Mouse (Mus musculus) fibroblast of lung, adult 2 months (primary cell): ENCODE results near the gene Sult1b1.
"Not testable (repeated sequence)": the region's sequence is repeated elsewhere in the genome, so short reads cannot be mapped to it uniquely, and the experiment has no call there.

Source experiments
- DNase-seq: peaks from one replicate; pipeline ENCODE4 v3.0.0-alpha.2; 2011; ENCODE audit warnings: low read depth

Gene Sult1b1

DNA sequence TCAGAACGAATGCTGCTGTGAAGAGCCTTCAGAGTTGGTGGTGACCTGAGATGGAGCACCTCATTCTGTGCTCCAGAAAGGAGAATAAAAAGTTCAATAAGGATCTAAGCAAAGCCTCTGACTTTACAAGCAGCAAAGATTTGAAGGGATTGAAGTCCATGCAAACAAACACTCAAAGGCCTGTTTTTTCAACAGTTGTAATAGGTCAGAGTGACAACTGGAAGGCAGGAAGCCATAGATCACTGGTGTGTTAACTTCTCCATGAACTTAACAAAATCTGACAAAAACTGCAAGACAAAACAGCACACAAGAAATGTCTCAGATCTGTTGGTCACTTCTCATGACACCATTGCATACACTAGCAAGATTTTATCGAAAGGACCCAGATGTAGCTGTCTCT lies at the start of gene Sult1b1:
TSS of gene Sult1b1 (minus strand) at position 85 of the 400 bp plus-strand sequence.
- DNase-seq = no peak

DNA sequence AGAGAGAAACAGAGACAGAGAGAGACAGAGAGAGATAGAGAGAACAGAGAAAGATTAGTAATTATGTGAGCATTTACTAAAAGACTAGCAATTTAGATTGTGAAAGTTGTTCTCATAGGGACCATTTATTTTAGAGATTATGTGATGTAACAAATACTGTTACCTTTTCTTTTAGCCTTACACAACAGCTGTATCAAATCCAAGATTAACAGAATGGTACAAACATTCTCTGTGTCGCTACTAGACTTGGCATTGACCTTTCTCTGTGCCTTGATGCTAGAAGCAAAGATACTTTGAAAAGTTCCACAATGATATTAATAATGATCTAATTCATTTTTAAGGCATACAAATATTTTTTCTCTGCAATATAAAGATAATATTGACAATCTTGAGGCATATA lies 42.4 kb upstream of the Sult1b1 start:
- no peak for DNase-seq

DNA sequence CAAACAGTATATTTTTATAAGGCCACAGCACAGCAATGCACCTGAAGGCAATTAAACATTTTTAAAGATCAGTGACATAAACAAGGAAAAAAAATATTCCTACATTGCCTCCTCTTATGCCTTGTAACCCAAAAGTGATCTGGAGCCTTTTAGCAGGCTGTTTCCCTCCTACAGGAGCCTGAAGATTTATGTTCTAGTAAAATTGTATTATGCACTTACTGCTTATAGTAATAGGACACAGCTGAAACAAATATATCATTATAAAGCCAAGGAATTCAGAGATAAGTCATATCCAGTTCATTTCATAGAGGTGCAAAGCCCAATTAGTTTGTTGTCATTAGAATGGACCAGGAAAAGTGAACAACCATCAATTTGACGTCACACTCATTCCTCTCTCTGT lies 36.2 kb upstream of the Sult1b1 start:
- no peak for DNase-seq

DNA sequence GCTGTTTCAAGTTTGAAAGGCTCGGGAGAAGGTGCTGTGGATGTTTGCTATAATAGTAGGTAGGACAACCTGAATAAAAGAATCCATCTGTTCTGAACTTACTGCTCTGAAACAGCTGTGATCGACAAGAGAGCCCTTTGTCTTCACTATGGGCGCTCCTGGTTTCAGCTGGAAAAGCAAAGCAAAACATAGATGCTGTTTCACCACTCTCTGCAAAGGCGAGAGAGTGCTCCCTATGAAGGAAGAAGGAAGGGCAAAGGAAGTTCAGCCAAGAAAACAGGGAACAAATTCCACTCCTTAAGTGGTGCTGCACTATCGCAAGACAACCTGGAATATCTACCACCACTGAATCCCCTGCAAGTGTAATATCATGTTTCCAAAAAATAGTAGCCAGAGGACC lies 35.5 kb upstream of the Sult1b1 start:
- no peak for DNase-seq

DNA sequence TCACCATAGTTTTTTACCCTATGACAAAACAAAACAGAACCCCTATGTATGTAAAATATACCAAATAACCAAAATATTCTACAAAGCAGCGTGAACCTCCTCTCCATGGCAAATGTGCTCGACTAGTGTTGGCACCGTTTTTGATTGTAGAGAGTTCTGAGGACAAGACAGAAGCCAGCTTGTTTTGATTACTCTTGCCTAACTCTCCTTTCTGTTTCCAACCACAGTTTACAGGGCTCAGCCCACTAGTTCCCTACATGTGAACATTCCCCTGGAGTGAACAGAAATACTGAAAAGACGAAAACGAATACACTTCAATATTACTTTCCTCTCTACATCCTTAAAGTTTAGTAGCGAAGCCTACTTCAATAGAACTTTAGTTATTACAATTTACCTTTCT lies 34.8 kb upstream of the Sult1b1 start:
- no peak for DNase-seq

DNA sequence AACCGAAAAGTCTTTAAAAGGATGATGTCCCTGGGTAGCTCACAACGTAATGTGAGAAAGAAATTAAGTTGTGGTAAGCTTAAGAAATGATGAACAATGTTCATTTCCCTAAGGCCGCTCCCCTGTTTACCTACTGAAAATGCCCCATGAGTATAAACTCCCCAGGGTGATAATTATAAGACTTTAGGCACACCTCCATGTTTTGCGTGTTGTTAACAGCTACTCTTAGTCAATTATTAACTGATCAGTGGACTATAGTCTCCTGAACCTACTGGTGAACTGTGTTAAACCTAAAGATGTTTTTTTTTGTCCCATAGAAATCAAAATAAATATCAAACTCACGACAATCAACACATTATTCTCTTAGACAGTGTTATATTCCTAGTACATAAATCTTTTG lies 30.9 kb upstream of the Sult1b1 start, which contains the start of gene Sult1d1:
TSS of gene Sult1d1 (minus strand) at position 183 of the 400 bp plus-strand sequence.
- DNase-seq = no peak

DNA sequence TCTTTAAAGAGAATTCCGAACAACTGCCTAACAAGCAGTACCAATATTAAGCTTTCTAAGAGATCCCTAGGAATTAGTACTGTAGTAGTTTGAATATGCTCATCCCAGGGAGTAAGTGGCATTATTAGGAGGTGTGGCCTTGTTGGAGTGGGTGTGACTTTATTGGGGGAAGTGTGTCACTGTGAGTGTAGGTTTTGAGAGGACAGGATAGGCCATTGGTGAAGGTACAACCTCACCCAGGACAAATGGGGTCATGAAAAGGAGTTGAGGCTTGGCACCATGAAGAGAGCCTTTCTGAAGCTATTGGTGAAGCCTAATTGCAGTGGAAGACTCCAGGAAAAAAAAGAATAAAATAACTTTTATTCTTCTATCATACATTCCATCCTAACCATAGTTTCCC lies 29.3 kb upstream of the Sult1b1 start:
- DNase-seq = no peak

DNA sequence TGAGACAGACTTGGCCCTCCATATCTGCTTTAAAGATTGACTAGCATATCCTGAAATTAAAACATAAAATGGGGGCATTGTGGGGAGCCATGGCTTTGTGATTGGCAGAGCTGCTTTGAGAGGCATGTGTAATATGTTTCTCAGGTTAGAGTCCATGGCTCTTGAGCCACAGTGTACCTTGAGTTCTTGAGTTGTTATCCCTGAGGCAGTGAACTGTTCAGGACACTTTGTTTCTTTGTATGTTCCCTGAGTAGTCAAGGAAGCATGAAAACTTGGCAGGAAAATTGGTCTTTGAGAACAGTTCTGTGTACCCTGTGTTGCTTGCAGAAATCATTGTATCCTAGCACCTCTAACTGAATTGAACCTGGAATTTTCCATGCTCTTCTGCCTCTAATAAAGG lies 25.0 kb upstream of the Sult1b1 start:
- DNase-seq = no peak

DNA sequence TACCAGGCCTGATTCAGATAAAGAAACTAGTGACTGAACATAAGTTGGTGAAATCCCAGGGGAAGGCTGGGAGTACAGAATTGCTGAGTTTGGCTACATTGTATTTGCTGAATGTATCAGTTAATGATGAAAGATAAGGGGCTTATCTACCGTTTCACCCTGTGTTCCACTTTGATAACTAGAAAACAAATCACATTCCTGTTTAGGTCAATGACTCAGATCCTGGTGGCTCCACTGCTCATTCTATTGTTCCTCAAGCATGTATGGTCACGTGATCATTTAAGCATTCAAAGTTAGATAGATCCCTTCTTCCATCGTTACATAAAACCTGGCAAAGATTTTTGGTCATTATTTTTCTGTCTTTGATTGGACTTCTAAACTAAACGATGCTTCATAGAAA lies 24.5 kb upstream of the Sult1b1 start:
- DNase-seq = no peak

DNA sequence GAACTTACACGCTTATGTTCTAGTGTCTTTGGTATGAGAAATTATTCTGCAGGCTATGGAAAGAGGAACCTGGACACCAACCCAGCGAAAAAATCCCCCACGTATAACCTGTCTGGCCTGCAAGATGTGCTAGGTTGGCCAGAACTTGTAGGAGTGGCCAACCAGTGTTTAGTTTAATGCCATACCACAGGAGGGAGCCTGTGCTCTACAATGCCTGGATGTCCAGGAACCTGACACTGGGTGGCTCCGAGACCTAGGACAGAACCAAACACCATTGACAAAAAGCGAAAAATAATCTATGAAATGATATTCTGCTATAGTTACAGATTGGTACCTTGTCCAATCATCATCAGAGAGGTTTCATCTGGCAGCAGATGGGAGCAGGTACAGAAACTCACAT lies 22.1 kb upstream of the Sult1b1 start:
- no peak for DNase-seq

DNA sequence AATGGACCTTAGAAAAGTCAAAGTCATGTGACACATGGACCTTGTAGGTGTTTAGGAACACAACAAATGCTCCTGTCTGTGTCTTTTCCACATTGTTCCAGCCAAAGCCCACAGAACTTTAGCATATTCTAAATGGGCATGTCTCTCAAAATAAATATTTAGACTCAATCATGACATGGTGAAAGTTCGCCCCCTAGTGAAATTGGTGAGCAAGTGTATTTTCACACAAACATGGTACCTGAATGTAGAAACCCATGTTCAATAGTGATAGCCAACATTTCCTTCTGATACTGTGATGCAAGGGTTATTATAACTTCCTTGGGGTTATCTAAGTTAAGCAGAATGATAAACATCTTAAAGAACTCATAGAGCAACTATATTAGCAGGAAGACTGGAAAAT lies 12.9 kb upstream of the Sult1b1 start:
- DNase-seq = no peak

DNA sequence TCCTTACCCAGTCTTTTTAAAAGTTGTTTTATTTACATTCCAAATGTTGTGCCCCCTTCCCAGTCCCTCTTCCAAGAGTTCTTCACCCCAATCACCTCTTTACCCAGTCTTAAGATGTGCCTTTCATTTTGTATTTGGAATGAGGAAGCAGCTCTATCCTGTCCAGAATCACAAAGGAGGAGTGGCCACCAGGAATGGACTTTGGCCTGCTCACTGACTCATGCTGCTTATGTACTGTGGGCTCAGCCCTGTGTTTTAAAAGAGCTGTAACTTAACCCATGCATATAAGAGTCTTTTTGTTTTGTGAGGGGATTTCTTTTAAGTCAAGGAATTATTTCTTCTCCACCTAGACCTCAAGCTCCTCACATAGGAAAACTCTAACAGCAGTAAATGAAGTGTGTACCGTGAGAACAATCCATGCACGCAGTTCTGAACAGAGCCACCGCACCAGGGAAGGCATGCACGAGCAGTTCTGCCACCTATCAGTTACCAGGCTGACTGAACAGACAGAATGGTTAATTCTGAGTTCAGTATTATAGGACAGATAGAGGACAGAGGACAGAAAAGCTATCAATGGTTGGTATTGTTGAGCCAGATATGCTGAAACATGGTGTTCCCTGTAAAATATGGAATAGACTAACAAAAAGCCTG lies 1.9 kb downstream of the Sult1b1 start:
- DNase-seq = no peak

DNA sequence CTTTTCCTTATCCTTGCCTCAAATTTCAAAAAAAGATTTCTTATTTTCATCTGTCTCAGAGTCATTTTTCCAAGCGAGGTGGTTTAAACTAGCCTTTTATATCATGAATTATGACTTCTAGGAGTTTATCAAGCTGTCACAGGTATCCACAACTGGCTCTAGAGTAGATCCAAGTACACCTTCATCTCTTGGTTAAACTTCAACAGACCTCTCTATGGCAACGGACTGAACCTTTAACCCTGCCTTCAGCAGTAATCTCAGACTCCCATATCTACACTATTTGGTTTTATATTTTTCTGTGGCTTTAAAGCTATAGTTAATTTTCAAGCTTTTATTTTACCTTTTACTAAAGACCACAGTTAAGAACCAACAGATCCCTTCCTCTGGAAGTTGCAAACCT lies 5.7 kb downstream of the Sult1b1 start:
- no peak for DNase-seq

DNA sequence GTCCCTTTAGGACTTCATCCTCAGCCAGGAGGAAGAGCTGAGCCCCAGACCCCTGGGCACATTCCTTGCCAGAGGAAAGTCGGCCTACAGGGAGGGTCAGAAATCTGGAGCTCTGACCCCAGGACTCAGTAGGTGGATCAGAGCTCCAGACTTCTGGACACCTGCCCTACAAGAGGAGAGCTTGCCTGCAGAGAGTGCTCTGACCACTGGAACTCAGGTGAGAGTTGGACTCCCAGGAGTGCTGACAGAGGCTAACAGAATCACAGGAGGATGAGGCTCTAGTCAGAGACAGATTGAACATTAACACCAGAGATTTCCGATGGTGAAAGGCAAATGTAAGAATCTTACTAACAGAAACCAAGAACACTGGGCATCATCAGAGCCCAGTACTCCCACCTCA lies 14.4 kb downstream of the Sult1b1 start:
- not testable (repeated sequence) for DNase-seq

DNA sequence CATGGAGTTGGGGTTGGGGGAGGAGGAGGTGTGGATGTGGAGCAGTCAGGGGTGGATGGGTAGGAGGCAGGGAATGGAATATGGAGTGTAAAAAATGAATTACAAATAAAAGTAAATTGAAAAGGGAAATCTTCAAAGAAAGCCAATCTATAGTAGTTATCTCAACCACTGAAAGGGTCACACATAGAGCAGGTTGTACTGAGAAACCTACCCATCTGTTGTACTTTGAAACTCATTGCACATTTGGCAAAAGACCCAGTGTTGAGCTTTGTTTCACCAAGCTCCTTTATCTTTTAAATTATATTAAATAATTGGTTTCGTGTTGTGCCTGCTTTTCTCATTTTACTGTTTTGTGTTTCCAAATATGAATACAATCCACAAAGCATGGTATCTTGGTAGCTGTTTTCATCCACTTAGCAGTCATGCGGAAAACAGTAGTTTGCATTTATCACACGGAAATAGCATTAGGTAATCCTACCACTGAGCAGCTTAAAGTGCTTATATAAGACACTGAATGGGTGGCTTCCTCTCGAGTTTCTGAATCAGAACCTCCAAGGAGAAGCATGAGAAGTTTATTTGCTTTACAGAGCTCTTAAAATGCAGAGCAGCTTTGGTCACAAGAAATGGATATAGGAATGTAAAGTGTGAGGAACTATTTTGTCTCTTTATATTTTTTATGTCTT lies 32.1 kb downstream of the Sult1b1 start:
- DNase-seq = no peak

DNA sequence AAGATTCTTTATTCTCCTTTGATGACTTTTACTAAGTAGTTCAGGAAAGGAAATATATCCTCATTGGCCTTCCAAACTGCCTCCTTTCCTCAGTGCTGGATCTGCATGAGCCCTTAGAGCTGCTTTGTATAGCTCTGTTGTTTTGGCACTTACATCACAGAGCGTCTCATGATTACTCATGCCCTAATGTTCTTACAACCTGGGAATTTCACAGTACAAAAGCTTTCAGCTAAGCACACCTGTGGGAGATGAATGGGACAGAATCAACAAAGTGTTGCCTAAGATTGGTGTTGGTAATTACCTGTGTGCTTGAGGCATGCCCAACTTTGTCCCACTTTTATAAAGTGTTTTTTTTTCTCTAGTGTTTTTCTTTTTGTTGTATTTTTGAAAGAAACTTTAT lies 35.3 kb downstream of the Sult1b1 start:
- DNase-seq = no peak

DNA sequence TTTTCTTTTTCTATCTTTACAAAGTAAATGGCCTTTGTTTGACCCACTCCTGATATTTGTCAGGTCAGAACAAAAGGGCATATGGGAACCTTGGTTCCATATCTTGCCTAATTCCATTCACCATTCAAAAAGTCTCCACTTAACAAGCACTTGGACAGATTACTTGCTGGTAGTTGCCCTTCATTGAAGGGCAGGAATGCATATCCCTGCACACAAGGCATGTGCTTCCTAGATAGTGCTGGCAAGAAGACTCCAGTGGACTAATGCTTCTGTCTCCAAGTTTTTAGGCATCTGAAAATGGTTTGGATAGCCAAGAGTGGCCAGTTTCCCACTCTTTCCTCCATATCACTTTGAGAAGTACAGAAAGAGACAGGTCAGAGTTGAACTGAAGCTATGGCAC lies 38.7 kb downstream of the Sult1b1 start:
- DNase-seq = no peak

DNA sequence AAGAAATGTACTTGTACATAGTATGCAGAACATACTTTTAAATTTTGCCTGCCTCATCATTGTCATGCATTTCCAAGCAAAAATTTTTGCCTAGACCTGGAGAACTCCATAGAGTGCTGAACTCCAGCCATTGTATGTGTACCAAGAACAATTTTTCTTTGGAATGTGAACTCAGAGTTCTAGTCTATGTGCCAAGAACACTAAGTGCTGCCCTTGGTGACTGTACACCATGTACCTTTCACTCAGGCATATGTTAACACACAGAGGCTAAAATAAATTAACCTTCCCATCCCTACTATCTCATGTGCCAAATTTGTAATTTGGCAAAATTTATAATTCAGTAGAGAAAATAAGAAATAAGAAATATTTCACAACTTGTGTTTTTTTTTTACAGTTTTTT lies 39.1 kb downstream of the Sult1b1 start:
- no peak for DNase-seq

DNA sequence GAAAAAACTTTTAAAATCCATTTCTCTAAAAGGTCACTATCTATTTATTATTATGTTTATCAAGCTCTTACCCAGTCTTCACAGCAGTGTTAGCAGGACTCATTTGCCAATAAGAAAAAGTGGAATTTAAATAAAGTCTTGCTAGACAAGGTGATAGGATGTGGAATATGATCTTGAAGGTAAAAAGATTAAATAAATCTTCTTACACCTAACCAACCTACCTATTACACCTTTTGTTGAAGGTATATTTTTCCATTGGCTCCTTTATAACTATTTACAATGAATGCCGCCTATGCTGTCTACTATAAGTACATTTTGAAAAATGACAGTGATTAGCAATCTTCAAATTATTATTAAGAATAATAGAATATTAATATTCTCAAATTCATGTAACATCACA lies 47.2 kb downstream of the Sult1b1 start, which contains the start of gene Ugt2a1:
TSS of gene Ugt2a1 (minus strand) at position 101 of the 400 bp plus-strand sequence.
- no peak for DNase-seq

DNA sequence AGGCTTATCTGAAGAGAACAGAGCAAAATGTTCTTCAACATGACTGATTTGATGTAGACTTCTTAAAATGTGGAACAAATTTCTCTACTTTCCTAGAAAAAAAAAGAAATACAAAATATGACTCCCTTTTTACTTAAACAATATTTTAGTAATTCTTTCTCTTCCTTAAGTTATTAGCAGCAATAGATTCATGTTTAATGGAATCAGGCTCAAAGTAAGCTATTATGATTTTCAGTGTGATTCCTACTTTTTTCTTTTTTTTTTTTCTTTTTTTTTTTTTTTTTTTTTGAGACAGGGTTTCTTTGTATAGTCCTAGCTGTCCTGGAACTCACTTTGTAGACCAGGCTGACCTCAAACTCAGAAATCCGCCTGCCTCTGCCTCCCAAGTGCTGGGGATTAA lies 51.3 kb downstream of the Sult1b1 start, which contains the start of gene Gm43638:
TSS of gene Gm43638 (minus strand) at position 101 of the 400 bp plus-strand sequence.
- not testable (repeated sequence) for DNase-seq

DNA sequence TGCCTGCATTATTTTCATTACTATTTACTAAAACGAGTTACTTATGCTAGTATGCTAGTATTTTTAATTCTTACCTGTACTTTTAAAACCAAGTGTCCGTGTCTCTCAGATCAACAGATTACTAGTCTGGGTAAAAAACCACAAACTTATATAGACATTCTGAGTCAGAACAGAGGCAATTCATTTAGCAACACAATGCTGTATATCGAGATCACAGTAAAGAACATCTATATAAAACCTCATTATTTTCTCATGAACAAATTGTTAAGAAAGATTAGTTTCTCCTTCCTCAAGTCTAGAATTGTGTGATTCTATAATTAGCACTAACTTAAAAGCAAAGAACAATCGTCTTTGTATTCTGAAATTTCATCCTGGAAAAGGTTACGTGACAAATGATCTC lies 55.8 kb downstream of the Sult1b1 start, which contains the start of gene Ugt2a2:
TSS of gene Ugt2a2 (minus strand) at position 101 of the 400 bp plus-strand sequence.
- DNase-seq = no peak
